Mouse (Mus musculus) ovary, adult 18-20 months (tissue): ENCODE data around the gene Noxo1.

Source experiments
- DNase-seq: peaks from one replicate; pipeline ENCODE4 v3.0.0; 2022; ENCODE audit warnings: low spot score, mixed read lengths

Gene Noxo1

DNA sequence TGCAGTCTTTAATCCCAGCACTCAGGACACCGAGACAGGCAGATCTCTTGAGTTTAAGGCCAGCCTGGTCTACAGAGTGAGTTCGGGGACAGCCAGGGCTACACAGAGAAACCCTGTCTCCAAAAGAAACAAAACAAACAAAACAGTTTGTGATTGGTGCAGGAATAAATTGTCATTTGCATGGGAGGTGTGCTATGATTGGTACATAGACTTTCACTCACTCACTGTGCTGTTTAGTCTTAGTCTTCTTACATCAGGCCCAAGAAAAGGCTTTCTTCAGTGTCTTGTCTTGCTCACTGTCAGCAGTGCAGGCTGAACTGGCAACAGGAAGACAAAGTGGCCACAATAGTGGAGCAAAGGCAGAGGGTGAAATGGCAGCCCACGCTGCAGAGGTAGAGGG is 48.3 kb downstream of the Noxo1 start:
- no peak for DNase-seq

DNA sequence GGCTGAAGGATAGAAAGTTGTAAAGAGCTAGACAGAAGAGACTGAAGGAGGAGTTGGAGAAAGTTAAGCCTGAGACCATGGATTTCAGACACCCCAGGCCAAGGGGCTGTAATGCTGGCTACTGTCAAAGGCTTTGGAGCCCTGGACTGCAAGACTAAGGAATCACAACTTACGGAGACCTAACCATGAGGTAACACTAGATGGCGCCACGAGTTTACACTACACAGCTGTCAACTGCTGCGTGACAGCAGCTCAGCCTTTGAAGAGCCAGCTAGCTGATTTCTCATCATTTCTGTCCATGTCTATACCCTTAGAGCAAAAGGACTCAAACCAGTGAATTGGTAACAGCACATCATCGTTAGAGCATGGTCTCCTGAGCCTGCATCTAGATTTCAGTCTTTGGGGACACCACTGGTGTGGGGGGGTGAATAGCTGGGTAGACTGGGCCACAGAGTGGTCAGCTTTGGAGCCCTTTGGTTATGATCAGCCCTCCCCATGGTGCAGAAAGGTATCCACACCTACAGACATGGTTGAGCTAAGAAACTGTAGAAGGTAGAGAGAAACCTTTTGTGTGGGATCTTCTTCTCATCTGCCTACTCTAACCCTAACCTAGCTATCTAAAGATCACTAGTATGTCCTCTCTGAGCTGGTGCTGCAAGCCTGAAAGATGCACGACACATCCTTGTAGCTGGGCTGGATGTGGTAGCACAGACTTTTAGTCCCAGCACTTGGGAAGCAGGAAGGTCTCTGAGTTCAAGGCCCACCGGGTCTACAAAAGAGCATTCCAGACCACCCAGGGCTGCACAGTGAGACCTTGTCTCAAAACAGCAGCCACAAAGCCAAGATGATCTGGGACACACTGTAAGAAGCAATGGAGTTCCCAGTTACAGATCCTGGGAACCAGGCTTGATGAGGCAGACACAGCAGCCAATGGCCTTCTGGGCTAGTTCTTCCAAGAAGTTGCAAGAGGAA is 49.8 kb downstream of the Noxo1 start:
- peak; percentile 40 for DNase-seq

DNA sequence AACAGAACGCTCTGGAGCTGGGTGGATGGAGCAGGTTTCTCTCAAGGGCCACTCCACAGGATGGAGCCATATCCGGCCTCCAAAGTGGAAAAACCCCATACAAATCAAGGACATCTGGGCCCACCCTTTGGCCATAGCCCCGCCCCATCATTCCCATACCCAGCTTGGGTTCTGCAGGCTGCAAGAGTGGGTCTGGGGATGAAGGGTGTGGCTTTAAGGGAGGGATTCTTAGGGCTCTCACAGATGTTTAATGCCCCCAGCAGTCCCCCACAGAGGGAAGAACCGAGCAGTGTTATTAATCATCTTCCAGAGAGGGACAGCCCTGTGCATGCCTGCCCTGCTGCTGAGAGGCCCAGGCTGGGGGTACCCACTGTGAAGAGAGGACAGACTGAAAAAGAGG is 51.0 kb downstream of the Noxo1 start:
- DNase-seq = no peak
